16 mouse cellular contexts compared by ENCODE assay signal in genomic region chr14:80270063-80270462, GRCm38 (mm10).
DNase-seq lines count a peak whose midpoint lies in the region; ATAC-seq lines count a peak whose summit lies in the region.
"Had no signal": no experiment of that assay in that cellular context is flagged by ENCODE, and none has a peak within 500 bp of the region (broad histone marks: within the 10 kb centered on the region; RNA-seq: fewer than 3 reads in every experiment).

No protein-coding gene starts in this region.

- H3K27ac ChIP-seq in midbrain, embryonic 10.5 days (replicated peaks): 0 out of 2 replicates have a peak overlapping the region, but pooled peaks have one; percentile 13
- no peak overlapping the region for H3K27ac ChIP-seq in midbrain, embryonic 11.5 days (ENCODE audit: low read depth, low read length)
- H3K27ac ChIP-seq in limb, embryonic 10.5 days: peak overlapping the region; percentile 25; the same call in 1 of the 2 replicates
- H3K27ac ChIP-seq: liver, embryonic 12.5 days; lung, embryonic 15.5 days had no signal

- H3K27me3 ChIP-seq in midbrain, embryonic 10.5 days (ENCODE audit: low read depth, poor library complexity, severe bottlenecking): peaks cover 7% of the 10 kb centered on the region
- H3K27me3 ChIP-seq in midbrain, embryonic 11.5 days (ENCODE audit: control insufficient read depth, insufficient read depth, low read length): no peaks in the 10 kb centered on the region
- no peaks in the 10 kb centered on the region for H3K27me3 ChIP-seq in limb, embryonic 10.5 days (ENCODE audit: low read depth, poor library complexity, severe bottlenecking)
- H3K27me3 ChIP-seq: heart, embryonic 12.5 days; liver, embryonic 12.5 days; lung, embryonic 15.5 days had no signal

- H3K36me3 ChIP-seq in midbrain, embryonic 10.5 days: no peaks in the 10 kb centered on the region
- no peaks in the 10 kb centered on the region for H3K36me3 ChIP-seq in midbrain, embryonic 11.5 days (ENCODE audit: control insufficient read depth, insufficient read depth, low read length)
- H3K36me3 ChIP-seq in limb, embryonic 10.5 days: no peaks in the 10 kb centered on the region
- H3K36me3 ChIP-seq: heart, embryonic 12.5 days; liver, embryonic 12.5 days; lung, embryonic 15.5 days had no signal

- DNase-seq in cerebellum, postnatal 14 days: peak; percentile 56 to 73
- no peak for DNase-seq in cerebellum, adult 18-20 months
- no peak for DNase-seq in midbrain, embryonic 10.5 days (ENCODE audit: low spot score)
- DNase-seq in midbrain, embryonic 11.5 days (ENCODE audit: low spot score, missing footprints): no peak
- DNase-seq in limb, embryonic 10.5 days (ENCODE audit: low spot score): no peak
- DNase-seq in urinary bladder, adult 18-20 months (ENCODE audit: low spot score in 2 of 2): no peak
- DNase-seq: gastrocnemius, postnatal 36 days; heart, postnatal 36 days; kidney, postnatal 10 days; right cerebral cortex, postnatal 14 days; thymus, postnatal 36 days had no signal

- H3K9ac ChIP-seq in midbrain, embryonic 11.5 days (ENCODE audit: low read length): no peak overlapping the region
- H3K9ac ChIP-seq: heart, embryonic 12.5 days; liver, embryonic 12.5 days; lung, embryonic 15.5 days had no signal

- no peak overlapping the region for H3K4me2 ChIP-seq in midbrain, embryonic 11.5 days
- H3K4me2 ChIP-seq: heart, embryonic 12.5 days; liver, embryonic 12.5 days; lung, embryonic 15.5 days had no signal

- peaks cover 21% of the 10 kb centered on the region for H3K4me1 ChIP-seq in midbrain, embryonic 10.5 days
- no peaks in the 10 kb centered on the region for H3K4me1 ChIP-seq in midbrain, embryonic 11.5 days (ENCODE audit: control insufficient read depth, insufficient read depth, low read length)
- H3K4me1 ChIP-seq in limb, embryonic 10.5 days: peaks cover 16% of the 10 kb centered on the region
- H3K4me1 ChIP-seq: heart, embryonic 12.5 days; liver, embryonic 12.5 days; lung, embryonic 15.5 days had no signal

- 73% methylated on average over 13 of the region's 13 CpGs for WGBS in midbrain, embryonic 10.5 days
- WGBS in midbrain, embryonic 11.5 days: 70% methylated on average over 13 of the region's 13 CpGs
- 78% methylated on average over 13 of the region's 13 CpGs for WGBS in limb, embryonic 10.5 days

- no peak for ATAC-seq in midbrain, embryonic 11.5 days (ENCODE audit: low FRiP score)
- no peak for ATAC-seq in monocyte, adult 5-6 weeks (replicated peaks; ENCODE audit: insufficient number of reproducible peaks, low FRiP score, low TSS enrichment, poor library complexity, severe bottlenecking)
- ATAC-seq: intestine, postnatal 0 days; liver, embryonic 12.5 days had no signal

- H3K4me3 ChIP-seq in midbrain, embryonic 10.5 days: no peak overlapping the region
- H3K4me3 ChIP-seq in midbrain, embryonic 11.5 days (ENCODE audit: low read depth, low read length): no peak overlapping the region
- H3K4me3 ChIP-seq in limb, embryonic 10.5 days: no peak overlapping the region
- H3K4me3 ChIP-seq: heart, embryonic 12.5 days; liver, embryonic 12.5 days; lung, embryonic 15.5 days had no signal

- H3K9me3 ChIP-seq in midbrain, embryonic 10.5 days (replicated peaks): no peaks in the 10 kb centered on the region
- no peaks in the 10 kb centered on the region for H3K9me3 ChIP-seq in midbrain, embryonic 11.5 days (ENCODE audit: control insufficient read depth, low read length)
- no peaks in the 10 kb centered on the region for H3K9me3 ChIP-seq in limb, embryonic 10.5 days (replicated peaks)
- H3K9me3 ChIP-seq: heart, embryonic 12.5 days; liver, embryonic 12.5 days; lung, embryonic 15.5 days had no signal

Comparison
In these comparisons a context has a peak if more than half of its experiments do, and no peak if none do; other contexts are left out.
1. DNase-seq: peak in cerebellum, postnatal 14 days (2 of 2); none in cerebellum, adult 18-20 months (0 of 2), midbrain, embryonic 10.5 days (single experiment), midbrain, embryonic 11.5 days (single experiment), limb, embryonic 10.5 days (single experiment) and urinary bladder, adult 18-20 months (0 of 2).